Mouse (Mus musculus) CH12.LX (cell line): Measurements from ENCODE around the gene Zdhhc18. TPM values are rescaled to one million over a fixed set of nuclear protein-coding genes. Genes with fewer than 3 reads are reported as not detected.

ENCODE experiments used
- DNase-seq: peaks from one replicate; pipeline ENCODE4 v3.0.0-alpha.2; 2013; ENCODE audit errors: extremely low read depth
- H3K27ac ChIP-seq: 2 replicates; pipeline ENCODE4 v1.5.1; 2012; ENCODE audit warnings: low read depth, mild to moderate bottlenecking, control low read depth, moderate library complexity; ENCODE audit not compliant: insufficient read depth
- H3K27me3 ChIP-seq: replicated peaks from 2 replicates; pipeline ENCODE3; 2012; ENCODE audit warnings: inconsistent platforms
- H3K36me3 ChIP-seq, 2 experiments: replicated peaks in 1 of 2; 2 replicates each; pipeline versions ENCODE3 to v1.6.1; 2012; ENCODE audit warnings: inconsistent platforms in 1 of 2, low read length in 1 of 2, mild to moderate bottlenecking in 1 of 2, mixed read lengths in 1 of 2, moderate library complexity in 1 of 2; ENCODE audit not compliant: control insufficient read depth in 1 of 2, insufficient read depth in 1 of 2
- H3K4me1 ChIP-seq, 2 experiments: 2 replicates each; pipeline ENCODE4 v1.6.1; 2012; ENCODE audit warnings: inconsistent platforms in 1 of 2, moderate library complexity in 1 of 2; ENCODE audit not compliant: insufficient read depth in 2 of 2, control insufficient read depth in 1 of 2
- H3K4me2 ChIP-seq: 2 replicates; pipeline ENCODE4 v1.6.1; 2012; ENCODE audit warnings: low read depth, mild to moderate bottlenecking, control low read depth; ENCODE audit not compliant: poor library complexity, insufficient read depth, severe bottlenecking
- H3K4me3 ChIP-seq, 3 experiments: fragments of 150-350 bp in 1 of 3; sonication (generic) in 1 of 3; replicated peaks in 1 of 3; 2 replicates each; pipeline versions ENCODE3 to v1.5.1; 2011 to 2012; ENCODE audit warnings: low read depth in 2 of 3, low read length in 2 of 3, mild to moderate bottlenecking in 2 of 3, moderate library complexity in 2 of 3, control low read depth in 1 of 3, improper control_type of control experiment in 1 of 3, inconsistent platforms in 1 of 3, mixed read lengths in 1 of 3; ENCODE audit not compliant: poor library complexity in 1 of 3
- H3K79me2 ChIP-seq: replicated peaks from 2 replicates; pipeline ENCODE4 v1.6.1; 2012; ENCODE audit warnings: mild to moderate bottlenecking, moderate library complexity; ENCODE audit not compliant: control insufficient read depth, poor library complexity, insufficient read depth, severe bottlenecking; ENCODE audit errors: extremely low read depth
- H3K9ac ChIP-seq: 2 replicates; pipeline ENCODE4 v1.6.1; 2012; ENCODE audit warnings: low read depth, mild to moderate bottlenecking, control low read depth, moderate library complexity; ENCODE audit not compliant: insufficient read depth
- H3K9me3 ChIP-seq: replicated peaks from 2 replicates; pipeline ENCODE3; 2012; ENCODE audit warnings: low read length, inconsistent platforms, mixed read lengths
- BHLHE40 ChIP-seq: IDR thresholded peaks from 2 replicates; pipeline ENCODE4 v1.6.1; 2011; ENCODE audit warnings: mild to moderate bottlenecking, low read depth, low read length, improper control_type of control experiment
- CTCF ChIP-seq, 2 experiments: IDR thresholded peaks in 1 of 2; conservative IDR thresholded peaks in 1 of 2; 2 replicates each; pipeline ENCODE4 v1.5.1; 2011 to 2012; ENCODE audit warnings: low read depth in 2 of 2, low read length in 2 of 2, improper control_type of control experiment in 1 of 2, inconsistent platforms in 1 of 2, mild to moderate bottlenecking in 1 of 2, moderate library complexity in 1 of 2
- ELF1 ChIP-seq: IDR thresholded peaks from 2 replicates; pipeline ENCODE4 v1.6.1; 2014; ENCODE audit warnings: low read depth, mild to moderate bottlenecking, inconsistent platforms, low read length, improper control_type of control experiment
- EP300 ChIP-seq: IDR thresholded peaks from 2 replicates; pipeline ENCODE4 v1.6.1; 2011; ENCODE audit warnings: low read length, improper control_type of control experiment
- ETS1 ChIP-seq: conservative IDR thresholded peaks from 2 replicates; pipeline ENCODE4 v1.6.1; 2012; ENCODE audit warnings: low read depth, mild to moderate bottlenecking, inconsistent platforms, low read length, improper control_type of control experiment, moderate library complexity
- IRF4 ChIP-seq: IDR thresholded peaks from 2 replicates; pipeline ENCODE4 v1.6.1; 2014; ENCODE audit warnings: low read depth, mild to moderate bottlenecking, inconsistent platforms, low read length, improper control_type of control experiment
- JUN ChIP-seq: IDR thresholded peaks from 2 replicates; pipeline ENCODE4 v1.6.1; 2011; ENCODE audit warnings: low read depth, mild to moderate bottlenecking, low read length, improper control_type of control experiment, moderate library complexity; ENCODE audit not compliant: insufficient read depth
- JUND ChIP-seq: conservative IDR thresholded peaks from 2 replicates; pipeline ENCODE4 v1.6.1; 2011; ENCODE audit warnings: low read depth, low read length, improper control_type of control experiment
- KAT2A ChIP-seq: IDR thresholded peaks from 2 replicates; pipeline ENCODE4 v1.6.1; 2012; ENCODE audit warnings: low read length, improper control_type of control experiment, inconsistent platforms; ENCODE audit not compliant: insufficient replicate concordance
- MAX ChIP-seq: IDR thresholded peaks from 2 replicates; pipeline ENCODE4 v1.6.1; 2011; ENCODE audit warnings: low read length, improper control_type of control experiment
- MAZ ChIP-seq: IDR thresholded peaks from 2 replicates; pipeline ENCODE4 v1.6.1; 2012; ENCODE audit warnings: low read depth, mild to moderate bottlenecking, inconsistent platforms, low read length, improper control_type of control experiment, moderate library complexity
- MYC ChIP-seq: IDR thresholded peaks from 2 replicates; pipeline ENCODE4 v1.6.1; 2011; ENCODE audit warnings: low read depth, mild to moderate bottlenecking, improper control_type of control experiment, low read length
- NELFE ChIP-seq: IDR thresholded peaks from 2 replicates; pipeline ENCODE4 v1.6.1; 2011; ENCODE audit warnings: low read depth, low read length, improper control_type of control experiment
- NRF1 ChIP-seq: IDR thresholded peaks from 2 replicates; pipeline ENCODE4 v1.6.1; 2014; ENCODE audit warnings: low read depth, mild to moderate bottlenecking, inconsistent platforms, low read length, improper control_type of control experiment, moderate library complexity
- POLR2A ChIP-seq: IDR thresholded peaks from 2 replicates; pipeline ENCODE4 v1.6.1; 2011; ENCODE audit warnings: low read depth, mild to moderate bottlenecking, improper control_type of control experiment, low read length
- POLR2AphosphoS2 ChIP-seq: IDR thresholded peaks from 2 replicates; pipeline ENCODE4 v1.6.1; 2011; ENCODE audit warnings: low read depth, low read length, improper control_type of control experiment
- RAD21 ChIP-seq: IDR thresholded peaks from 2 replicates; pipeline ENCODE4 v1.6.1; 2011; ENCODE audit warnings: low read depth, mild to moderate bottlenecking, low read length, improper control_type of control experiment, moderate library complexity
- RCOR1 ChIP-seq: conservative IDR thresholded peaks from 2 replicates; pipeline ENCODE4 v1.6.1; 2012; ENCODE audit warnings: low read depth, mild to moderate bottlenecking, inconsistent platforms, low read length, improper control_type of control experiment
- SIN3A ChIP-seq: IDR thresholded peaks from 2 replicates; pipeline ENCODE4 v1.6.1; 2012; ENCODE audit warnings: low read length, improper control_type of control experiment, inconsistent platforms
- SMC3 ChIP-seq: IDR thresholded peaks from 2 replicates; pipeline ENCODE4 v1.6.1; 2011; ENCODE audit warnings: low read depth, low read length, improper control_type of control experiment
- TCF12 ChIP-seq: IDR thresholded peaks from 2 replicates; pipeline ENCODE4 v1.6.1; 2014; ENCODE audit warnings: low read depth, mild to moderate bottlenecking, inconsistent platforms, low read length, improper control_type of control experiment
- UBTF ChIP-seq: IDR thresholded peaks from 2 replicates; pipeline ENCODE4 v1.6.1; 2012; ENCODE audit warnings: low read depth, mild to moderate bottlenecking, inconsistent platforms, low read length, improper control_type of control experiment, moderate library complexity
- ZKSCAN1 ChIP-seq: IDR thresholded peaks from 2 replicates; pipeline ENCODE4 v1.6.1; 2012; ENCODE audit warnings: low read depth, inconsistent platforms, low read length, improper control_type of control experiment, borderline replicate concordance
- ZMIZ1 ChIP-seq: IDR thresholded peaks from 2 replicates; pipeline ENCODE4 v1.6.1; 2012; ENCODE audit warnings: low read depth, mild to moderate bottlenecking, inconsistent platforms, low read length, improper control_type of control experiment
- ZNF384 ChIP-seq: IDR thresholded peaks from 2 replicates; pipeline ENCODE4 v1.6.1; 2012; ENCODE audit warnings: low read depth, low read length, improper control_type of control experiment, inconsistent platforms
- dilution Hi-C: fragments of 300-500 bp; cut with MboI; formaldehyde crosslinking; loops from 2 replicates; pipeline ENCODE4 v1.14.3; 2020; ENCODE audit warnings: low sequenced_read_pairs; ENCODE audit not compliant: extremely low pct_unique_long_range_greater_than_20kb, extremely low pct_ligation_motif_present
- in situ Hi-C: fragments of 300-500 bp; cut with MboI; formaldehyde crosslinking; loops from 3 replicates; pipeline ENCODE4 v1.14.3; 2019; ENCODE audit warnings: low sequenced_read_pairs, low pct_ligation_motif_present, low pct_unique_long_range_greater_than_20kb, mixed read lengths
- polyA plus RNA-seq: library from polyadenylated mRNA; unstranded; fragments of >175 nt; gene quantifications from 2 replicates; pipeline ENCODE4 v1.2.1, GENCODE M21; 2012; ENCODE audit warnings: low read depth; ENCODE audit not compliant: insufficient read length
- total RNA-seq, 2 experiments: library from RNA; depleted of rRNA; stranded (reverse); fragments of 300-350 nt in 1 of 2; fragments of >200 nt in 1 of 2; gene quantifications; 2 replicates each; pipeline ENCODE4 v1.2.3; 2012 to 2014

Zdhhc18 gene
- total and polyA plus RNA-seq, 3 experiments, result 15.9 to 31.0 (median 24.3) TPM

DNA sequence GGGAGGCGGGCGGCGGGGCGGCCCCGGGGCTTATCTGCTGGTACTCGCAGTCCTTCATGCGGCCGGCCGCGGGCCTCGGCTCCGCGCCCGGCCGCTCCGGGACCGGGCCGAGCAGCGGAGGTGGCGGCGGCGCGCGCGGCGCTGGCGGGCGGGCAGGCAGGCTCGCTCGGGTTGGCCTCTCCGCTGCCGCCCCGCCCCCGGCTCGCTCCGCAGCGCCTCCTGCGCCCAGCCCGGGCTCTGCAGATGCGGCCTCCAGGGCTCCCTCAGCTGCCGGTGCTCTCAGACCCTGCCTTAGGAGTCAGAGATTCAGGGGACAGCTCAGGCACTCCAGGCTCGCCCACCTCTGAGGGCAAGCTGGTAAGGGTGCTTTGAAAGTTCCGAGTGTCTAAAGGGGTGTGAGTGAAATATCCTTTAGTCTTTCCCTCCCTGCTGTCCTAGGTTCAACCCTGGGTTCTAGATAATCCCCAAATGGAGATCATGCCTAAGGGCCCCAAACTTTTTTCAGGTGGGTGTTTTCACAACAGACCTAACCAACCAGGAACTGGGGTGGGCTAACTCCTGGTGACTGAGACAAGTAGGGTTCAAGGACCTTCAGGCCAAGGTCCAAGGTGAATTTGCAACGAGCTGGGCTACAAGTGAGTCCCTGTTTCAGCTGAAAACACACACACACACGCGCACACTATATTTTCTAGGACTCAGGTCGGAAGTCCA is 16.5 kb downstream of the Zdhhc18 start:
- in situ Hi-C loops, result loop anchor here (5.0 kb wide), 1 partner anchor 36 kb away; no protein-coding TSS in a partner anchor
- H3K4me2 ChIP-seq, result no peak overlapping the region

DNA sequence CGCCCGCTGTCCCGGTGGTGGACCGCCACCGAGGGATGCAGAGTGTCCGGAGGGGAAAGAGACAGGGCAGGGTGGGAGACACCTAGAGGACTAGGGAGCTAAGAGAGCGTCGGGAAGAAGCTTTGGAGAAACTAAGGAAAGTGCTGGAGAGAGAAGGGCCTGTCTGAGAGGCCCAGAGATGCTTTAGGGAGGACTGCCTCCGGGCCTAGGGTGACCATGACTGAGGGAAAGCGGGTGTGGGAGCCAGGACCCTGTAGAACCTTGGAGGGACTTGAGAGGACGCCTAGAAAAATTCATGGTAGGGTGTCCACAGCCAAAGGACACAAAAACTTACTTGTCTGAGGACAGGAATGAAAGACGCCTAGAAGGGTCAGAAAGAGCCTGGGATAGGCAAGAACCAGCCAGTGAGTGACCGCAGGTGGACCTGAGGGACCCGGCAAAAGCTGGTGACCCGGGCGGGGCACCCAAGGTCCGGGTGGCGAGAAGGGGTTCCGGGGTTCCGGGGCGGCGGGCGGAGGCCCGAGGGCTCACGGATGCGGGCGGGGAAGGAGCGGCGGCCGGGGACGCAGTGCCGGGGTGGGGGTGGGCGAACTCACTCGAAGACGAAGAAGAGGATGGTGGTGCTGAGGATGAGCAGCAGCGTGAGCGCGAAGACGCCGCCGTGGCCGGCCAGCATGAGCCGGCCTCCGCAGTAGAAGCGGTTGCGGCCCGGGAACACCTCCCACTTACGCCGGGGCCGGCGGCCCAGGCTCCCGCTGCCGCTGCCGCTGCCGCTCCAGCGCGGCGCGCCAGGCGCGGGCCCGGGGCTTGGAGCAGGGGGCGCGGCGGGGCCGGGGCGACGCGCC is 17.2 kb downstream of the Zdhhc18 start:
- peak overlapping the region; percentile 57 to 81 (median 60) for H3K4me3 ChIP-seq
- peak overlapping the region; percentile 95 for H3K9ac ChIP-seq
- H3K4me1 ChIP-seq, result peaks cover 8 to 45% of the 10 kb centered on the region in 2 experiments
- H3K79me2 ChIP-seq, result peaks cover 45% of the 10 kb centered on the region
- peak overlapping the region; percentile 86 for H3K4me2 ChIP-seq
- TF ChIP-seq ZMIZ1 (no peak), UBTF (peak; percentile 34)
- DNase-seq, result no peak
- H3K9me3 ChIP-seq, result no peaks in the 10 kb centered on the region
- no peaks in the 10 kb centered on the region for H3K27me3 ChIP-seq
- no peak overlapping the region for H3K27ac ChIP-seq
- in situ Hi-C loops, result loop anchor here (5.0 kb wide), 1 partner anchor 35 kb away; no protein-coding TSS in a partner anchor
- peaks cover 2 to 23% of the 10 kb centered on the region in 2 experiments for H3K36me3 ChIP-seq
- dilution Hi-C loops, result no loop called here

More for the DNA sequence above, 16.5 kb downstream of the Zdhhc18 start:
- no peak for DNase-seq
- Histone ChIP-seq H3K9me3 (no peaks in the 10 kb centered on the region), H3K36me3 (peaks cover 2 to 20% of the 10 kb centered on the region in 2 experiments), H3K9ac (peak overlapping the region; percentile 95), H3K79me2 (peaks cover 38% of the 10 kb centered on the region), H3K4me1 (peaks cover 8 to 37% of the 10 kb centered on the region in 2 experiments), H3K27me3 (no peaks in the 10 kb centered on the region), H3K27ac (no peak overlapping the region), H3K4me3 (peak overlapping the region; percentile 18 to 81 (median 57))
- TF ChIP-seq POLR2AphosphoS2, result no peak
- TF ChIP-seq CTCF (conservative IDR thresholded peaks at IDR 0.05 in 1 of 2, IDR thresholded peaks at IDR 0.05 in 1 of 2; ENCODE audit: low read depth in 2 of 2, low read length in 2 of 2), result peak in 1 of 2 experiments; percentile 73; a peak in 2 of 4 replicates
- no peak for TF ChIP-seq ELF1
- TF ChIP-seq ZNF384, result no peak
- no peak for TF ChIP-seq ZKSCAN1
- TF ChIP-seq TCF12, result 0 out of 2 replicates have a peak, but pooled peaks have one; percentile 42
- TF ChIP-seq RCOR1, result no peak
- TF ChIP-seq IRF4, result no peak
- no peak; the same call in 1 of the 2 replicates for TF ChIP-seq UBTF
- no peak for TF ChIP-seq SIN3A
- TF ChIP-seq NRF1, result no peak
- no peak for TF ChIP-seq MYC
- peak; percentile 30; the same call in 1 of the 2 replicates for TF ChIP-seq POLR2A
- TF ChIP-seq EP300, result no peak
- no peak for TF ChIP-seq ZMIZ1
- TF ChIP-seq NELFE, result peak; percentile 30; the same call in 1 of the 2 replicates
- no peak for TF ChIP-seq SMC3
- TF ChIP-seq BHLHE40, result no peak
- TF ChIP-seq JUND, result no peak
- TF ChIP-seq JUN, result no peak
- TF ChIP-seq RAD21, result no peak
- TF ChIP-seq KAT2A, result no peak
- TF ChIP-seq ETS1, result no peak
- no peak for TF ChIP-seq MAX
- peak; percentile 71; the same call in 1 of the 2 replicates for TF ChIP-seq MAZ
- dilution Hi-C loops, result no loop called here
